Comparison of ENCODE assay signal across 32 mouse cellular contexts in genomic region chr5:137825030-137825429, GRCm38 (mm10). TPM values are rescaled to one million over a fixed set of nuclear protein-coding genes. Genes with fewer than 3 reads are reported as not detected.
DNase-seq lines count a peak whose midpoint lies in the region; ATAC-seq lines count a peak whose summit lies in the region.
"Had no signal": no experiment of that assay in that cellular context is flagged by ENCODE, and none has a peak within 500 bp of the region (broad histone marks: within the 10 kb centered on the region; RNA-seq: fewer than 3 reads in every experiment).

No protein-coding gene starts in this region.

- H3K4me1 ChIP-seq in heart, embryonic 10.5 days = no peaks in the 10 kb centered on the region
- H3K4me1 ChIP-seq: embryonic facial prominence, embryonic 13.5 days; forebrain, embryonic 12.5 days; heart, embryonic 15.5 days; limb, embryonic 13.5 days; neural tube, embryonic 15.5 days; stomach, embryonic 15.5 days had no signal

- H3K9me3 ChIP-seq in heart, embryonic 10.5 days = no peaks in the 10 kb centered on the region
- H3K9me3 ChIP-seq: embryonic facial prominence, embryonic 13.5 days; forebrain, embryonic 12.5 days; heart, embryonic 15.5 days; limb, embryonic 13.5 days; liver, embryonic 15.5 days; neural tube, embryonic 15.5 days; stomach, embryonic 15.5 days had no signal

- ATAC-seq in granulocyte monocyte progenitor cell, adult 5-6 weeks (replicated peaks; ENCODE audit: poor library complexity, severe bottlenecking) = peak; percentile 76
- ATAC-seq: CD4-positive, CD25-positive, alpha-beta regulatory T cell, adult 4 months; hindbrain, postnatal 0 days; intestine, postnatal 0 days; lung, postnatal 0 days had no signal

- intact Hi-C loops in heart, postnatal 25 days (cut with DNase I) = no loop called here

- DNase-seq in heart, adult 11 months = peak; percentile 88
- DNase-seq in heart, embryonic 10.5 days (ENCODE audit: low spot score) = no peak
- DNase-seq in spleen, postnatal 36 days (ENCODE audit: low spot score in 2 of 2) = peak; percentile 14 to 36
- DNase-seq in spleen, adult 18-20 months = no peak
- DNase-seq in splenic B cell, adult 2 months (ENCODE audit: low read depth, low spot score) = peak; percentile 60
- no peak for DNase-seq in heart, postnatal 25 days (ENCODE audit: low spot score)
- no peak for DNase-seq in urinary bladder, adult 18-20 months (ENCODE audit: low spot score in 2 of 2)
- DNase-seq: adrenal gland, postnatal 25 days; cerebellum, adult 18-20 months; cerebellum, postnatal 25 days; embryo, embryonic 11 days; gastrocnemius, postnatal 25 days; heart, postnatal 4 days; kidney, postnatal 25 days; thymus, adult 2 months; thymus, postnatal 4 days had no signal

- WGBS in heart, embryonic 10.5 days = 88% methylated on average over 3 of the region's 3 CpGs

- H3K27ac ChIP-seq in heart, embryonic 10.5 days = no peak overlapping the region
- H3K27ac ChIP-seq: embryonic facial prominence, embryonic 13.5 days; forebrain, embryonic 12.5 days; heart, embryonic 15.5 days; hindbrain, postnatal 0 days; limb, embryonic 13.5 days; liver, embryonic 15.5 days; neural tube, embryonic 15.5 days; stomach, embryonic 15.5 days had no signal

- no peaks in the 10 kb centered on the region for H3K36me3 ChIP-seq in heart, embryonic 10.5 days
- H3K36me3 ChIP-seq in splenic B cell, adult 2 months (ENCODE audit: control insufficient read depth, insufficient read depth, low read length, poor library complexity, severe bottlenecking) = no peaks in the 10 kb centered on the region
- H3K36me3 ChIP-seq: embryonic facial prominence, embryonic 13.5 days; forebrain, embryonic 12.5 days; heart, embryonic 15.5 days; limb, embryonic 13.5 days; liver, embryonic 15.5 days; neural tube, embryonic 15.5 days; stomach, embryonic 15.5 days had no signal

- H3K27me3 ChIP-seq in heart, embryonic 10.5 days (ENCODE audit: insufficient read depth, poor library complexity, severe bottlenecking) = no peaks in the 10 kb centered on the region
- no peaks in the 10 kb centered on the region for H3K27me3 ChIP-seq in splenic B cell, adult 2 months (ENCODE audit: control insufficient read depth, insufficient read depth, low read length, poor library complexity, severe bottlenecking)
- H3K27me3 ChIP-seq: embryonic facial prominence, embryonic 13.5 days; forebrain, embryonic 12.5 days; heart, embryonic 15.5 days; limb, embryonic 13.5 days; liver, embryonic 15.5 days; neural tube, embryonic 15.5 days; stomach, embryonic 15.5 days had no signal

- no peak overlapping the region for H3K4me3 ChIP-seq in heart, embryonic 10.5 days
- H3K4me3 ChIP-seq: embryonic facial prominence, embryonic 13.5 days; erythroblast, embryonic 14.5 days; forebrain, embryonic 12.5 days; heart, embryonic 15.5 days; limb, embryonic 13.5 days; liver, embryonic 15.5 days; neural tube, embryonic 15.5 days; stomach, embryonic 15.5 days had no signal

RNA-seq across cellular contexts. Expression of gene Pilra, which starts 11.1 kb away (rescaled TPM):
- 1.3 and 2.0 TPM in 2 replicates for polyA plus RNA-seq in heart, embryonic 10.5 days (2016; fragmentation: Nextera tagmentation; extraction: Ambion mirVana)
- 3.2 and 4.0 TPM in 2 replicates for total RNA-seq in granulocyte monocyte progenitor cell, adult 5-6 weeks (2014; fragmentation: Nextera tagmentation)
- 11.4 and 12.7 TPM in 2 replicates for total RNA-seq in granulocyte monocyte progenitor cell, adult 5-6 weeks (2017)
- total RNA-seq in heart, postnatal 25 days (2021) = 1 to 10 TPM; 1.7 to 1.9 TPM
- total RNA-seq: midbrain, postnatal 0 days had no signal
- polyA plus RNA-seq: erythroblast, embryonic 14.5 days had no signal

RNA-seq across cellular contexts. Expression of gene Pilrb1, which starts 32.9 kb away (rescaled TPM):
- polyA plus RNA-seq in heart, embryonic 10.5 days (2016; fragmentation: Nextera tagmentation; extraction: Ambion mirVana) = 0.26 and 0.28 TPM in 2 replicates
- total RNA-seq in granulocyte monocyte progenitor cell, adult 5-6 weeks (2014; fragmentation: Nextera tagmentation) = 3.5 and 12.1 TPM in 2 replicates
- 7.2 and 7.6 TPM in 2 replicates for total RNA-seq in granulocyte monocyte progenitor cell, adult 5-6 weeks (2017)
- total RNA-seq in heart, postnatal 25 days (2021) = under 1 TPM; 0.61 to 0.83 TPM
- total RNA-seq: ES-E14; hindbrain, postnatal 0 days; left cerebral cortex, postnatal 25 days; midbrain, postnatal 0 days had no signal
- polyA plus RNA-seq: embryonic facial prominence, embryonic 13.5 days; erythroblast, embryonic 14.5 days; forebrain, embryonic 12.5 days; hindbrain, postnatal 0 days; limb, embryonic 13.5 days; midbrain, postnatal 0 days; neural tube, embryonic 15.5 days had no signal

RNA-seq across cellular contexts. Expression of gene Zcwpw1, which starts 37.4 kb away (rescaled TPM):
- 10.0 and 12.5 TPM in 2 replicates for polyA plus RNA-seq in heart, embryonic 10.5 days (2016; fragmentation: Nextera tagmentation; extraction: Ambion mirVana)
- 1.0 and 2.6 TPM in 2 replicates for total RNA-seq in granulocyte monocyte progenitor cell, adult 5-6 weeks (2014; fragmentation: Nextera tagmentation)
- total RNA-seq in granulocyte monocyte progenitor cell, adult 5-6 weeks (2017) = 12.7 and 13.0 TPM in 2 replicates
- under 1 TPM; 0.57 to 0.89 TPM for total RNA-seq in heart, postnatal 25 days (2021)

RNA-seq across cellular contexts. Expression of gene Mepce, which starts 37.6 kb away (rescaled TPM):
- polyA plus RNA-seq in heart, embryonic 10.5 days (2016; fragmentation: Nextera tagmentation; extraction: Ambion mirVana) = 7.1 and 10.4 TPM in 2 replicates
- 33.9 and 35.2 TPM in 2 replicates for total RNA-seq in granulocyte monocyte progenitor cell, adult 5-6 weeks (2014; fragmentation: Nextera tagmentation)
- total RNA-seq in granulocyte monocyte progenitor cell, adult 5-6 weeks (2017) = 14.5 and 48.4 TPM in 2 replicates
- total RNA-seq in heart, postnatal 25 days (2021) = 10 to 100 TPM; 20.6 to 29.3 TPM

RNA-seq across cellular contexts. Expression of gene Ppp1r35, which starts 46.4 kb away (rescaled TPM):
- polyA plus RNA-seq in heart, embryonic 10.5 days (2016; fragmentation: Nextera tagmentation; extraction: Ambion mirVana) = 31.3 and 49.2 TPM in 2 replicates
- 29.4 and 36.7 TPM in 2 replicates for total RNA-seq in granulocyte monocyte progenitor cell, adult 5-6 weeks (2014; fragmentation: Nextera tagmentation)
- 22.9 and 24.1 TPM in 2 replicates for total RNA-seq in granulocyte monocyte progenitor cell, adult 5-6 weeks (2017)
- total RNA-seq in heart, postnatal 25 days (2021) = 10 to 100 TPM; 11.1 to 13.4 TPM

Comparison
In these comparisons a context has a peak if more than half of its experiments do, and no peak if none do; other contexts are left out.
1. DNase-seq: peak in heart, adult 11 months (single experiment), spleen, postnatal 36 days (2 of 2) and splenic B cell, adult 2 months (single experiment); none in heart, embryonic 10.5 days (single experiment), spleen, adult 18-20 months (0 of 2), heart, postnatal 25 days (single experiment) and urinary bladder, adult 18-20 months (0 of 2).